Mouse (Mus musculus): ENCODE measurements around the gene Slc10a6. TPM values are rescaled to one million over a fixed set of nuclear protein-coding genes. Genes with fewer than 3 reads are reported as not detected.
A peak's percentile ranks its signal among the peaks of the same experiment; 100 is the strongest.

Gene Slc10a6
- total RNA-seq, 2 experiments from 2014 or later = not detected

- no peak for ATAC-seq (replicated peaks; ENCODE audit: low FRiP score, low TSS enrichment, poor library complexity, severe bottlenecking)
These were observed 6.9 kb downstream of the Slc10a6 start for GRCm38 (mm10) chr5:103622321-103622720.

DNA sequence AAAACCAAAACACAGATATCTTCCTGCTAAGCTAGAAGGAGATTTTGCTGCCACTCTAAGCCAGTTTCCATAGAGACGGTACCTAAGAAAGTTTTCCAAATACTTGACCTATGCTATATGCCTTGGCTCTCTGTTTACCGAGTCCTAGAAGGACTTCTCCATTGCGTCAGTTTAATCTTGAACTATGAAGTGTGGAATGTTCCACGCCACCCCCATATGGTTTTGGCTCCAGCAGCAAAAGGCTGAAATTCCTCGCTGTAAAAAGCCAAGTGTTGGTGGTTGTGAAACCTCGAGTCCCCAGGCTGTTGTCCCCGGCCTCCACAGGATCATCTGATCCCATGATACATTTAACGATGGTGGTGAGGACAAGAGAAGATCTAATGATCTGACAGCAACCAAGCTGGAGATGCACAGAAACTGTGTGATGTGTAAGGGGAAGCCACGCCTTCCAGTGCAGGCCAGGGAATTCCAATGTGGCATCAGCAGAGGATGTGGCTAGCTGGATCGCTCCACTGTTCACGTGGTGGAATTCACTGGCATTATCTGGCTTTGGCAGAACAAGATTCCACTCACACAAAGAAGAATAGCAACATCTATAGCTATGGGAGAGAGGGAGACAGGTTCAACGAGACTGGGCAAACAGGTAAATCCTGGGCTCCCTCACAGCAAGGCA is 8.8 kb downstream of the Slc10a6 start:
- no peak for ATAC-seq (replicated peaks; ENCODE audit: low FRiP score, low TSS enrichment, poor library complexity, severe bottlenecking)

DNA sequence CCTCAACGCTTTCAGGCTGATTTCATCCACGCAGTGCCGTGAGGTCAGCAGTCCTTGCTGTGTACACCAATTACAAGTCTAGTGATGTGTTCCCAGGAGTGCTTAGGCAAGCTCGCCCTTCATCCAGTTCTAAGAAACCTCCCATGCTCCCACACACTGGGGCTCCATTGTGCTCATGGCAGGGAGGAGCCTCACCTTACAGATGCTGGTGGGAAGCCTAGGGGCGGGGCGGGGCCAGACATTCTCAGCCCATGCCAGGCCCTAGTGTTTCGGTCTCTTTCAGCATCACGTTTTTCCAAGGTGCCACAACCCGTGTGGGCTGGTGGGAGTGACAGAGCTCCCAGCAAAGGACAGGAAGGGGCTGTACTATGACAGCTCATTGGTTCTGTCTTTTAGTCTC is 12.0 kb downstream of the Slc10a6 start:
- no peak for ATAC-seq (replicated peaks; ENCODE audit: low FRiP score, low TSS enrichment, poor library complexity, severe bottlenecking)

DNA sequence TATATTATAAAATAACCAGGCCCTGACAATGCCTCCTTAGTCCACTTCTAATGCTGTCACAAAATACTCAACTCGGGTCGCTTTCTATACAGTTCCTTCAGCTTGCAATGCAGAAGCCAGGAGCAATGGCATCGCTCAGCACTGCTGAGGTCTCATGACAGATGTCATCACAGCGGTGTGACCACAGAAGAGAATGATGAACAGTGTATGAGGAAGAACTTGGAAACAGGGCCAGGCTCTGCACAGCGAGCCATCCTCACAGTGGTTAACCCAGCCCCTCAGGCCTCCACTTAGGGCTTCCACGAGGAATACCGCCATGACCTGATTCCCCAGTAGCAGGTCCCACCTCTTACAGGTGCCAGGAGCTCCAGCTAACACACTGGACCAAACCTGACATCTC is 14.8 kb downstream of the Slc10a6 start:
- ATAC-seq (replicated peaks; ENCODE audit: low FRiP score, low TSS enrichment, poor library complexity, severe bottlenecking) = no peak

DNA sequence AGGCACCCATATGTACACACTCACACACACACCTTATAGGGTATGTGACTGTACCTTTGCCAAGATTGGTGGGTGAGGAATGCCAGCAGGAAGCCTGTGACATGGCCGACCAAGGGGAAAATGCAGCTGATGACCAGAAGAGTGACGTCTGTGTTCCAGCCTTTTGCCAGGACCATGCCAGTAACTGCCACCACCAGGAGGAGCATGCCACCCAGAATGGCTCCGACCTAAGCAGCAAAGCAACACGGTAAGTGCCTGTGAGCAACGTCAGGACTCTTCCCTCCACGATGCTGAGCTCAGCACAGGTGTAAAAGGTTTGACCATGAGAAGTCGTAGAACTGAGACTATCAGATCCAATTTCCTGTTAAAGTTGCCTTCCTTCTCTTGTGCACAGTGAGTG is 16.9 kb downstream of the Slc10a6 start:
- no peak for ATAC-seq (replicated peaks; ENCODE audit: low FRiP score, low TSS enrichment, poor library complexity, severe bottlenecking)

DNA sequence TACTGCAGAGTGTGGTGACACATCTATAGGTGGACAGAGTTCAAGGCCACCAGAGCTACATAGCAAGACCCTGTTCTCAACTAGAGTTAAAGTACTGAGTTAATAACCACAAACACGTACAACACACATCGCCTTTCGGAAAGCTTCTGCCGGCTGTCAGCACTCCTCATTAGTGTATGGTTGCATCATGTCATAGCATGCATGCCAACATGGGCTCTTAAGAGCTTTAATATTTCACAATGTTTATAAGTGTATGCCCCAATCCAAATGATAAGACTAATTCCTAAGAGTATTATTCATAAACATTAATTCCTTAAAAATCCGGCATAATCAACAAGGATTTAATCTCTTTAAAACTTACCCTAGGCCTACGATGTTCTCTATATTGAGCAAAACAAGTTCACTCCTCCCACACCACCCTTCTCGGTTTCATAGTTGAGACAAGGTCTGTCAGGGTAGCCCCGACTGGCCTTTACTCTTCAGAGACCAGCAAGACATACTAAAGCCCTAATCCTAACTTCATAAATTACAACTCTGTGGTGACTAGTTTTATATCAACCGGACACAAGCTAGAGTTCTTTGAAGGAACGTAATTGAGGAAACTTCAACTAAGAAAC is 18.2 kb downstream of the Slc10a6 start:
- no peak for ATAC-seq (replicated peaks; ENCODE audit: low FRiP score, low TSS enrichment, poor library complexity, severe bottlenecking)

GRCm38 (mm10) chr5:103610148-103610547 is 19.1 kb downstream of the Slc10a6 start:
- ATAC-seq (replicated peaks; ENCODE audit: low FRiP score, low TSS enrichment, poor library complexity, severe bottlenecking) = no peak

DNA sequence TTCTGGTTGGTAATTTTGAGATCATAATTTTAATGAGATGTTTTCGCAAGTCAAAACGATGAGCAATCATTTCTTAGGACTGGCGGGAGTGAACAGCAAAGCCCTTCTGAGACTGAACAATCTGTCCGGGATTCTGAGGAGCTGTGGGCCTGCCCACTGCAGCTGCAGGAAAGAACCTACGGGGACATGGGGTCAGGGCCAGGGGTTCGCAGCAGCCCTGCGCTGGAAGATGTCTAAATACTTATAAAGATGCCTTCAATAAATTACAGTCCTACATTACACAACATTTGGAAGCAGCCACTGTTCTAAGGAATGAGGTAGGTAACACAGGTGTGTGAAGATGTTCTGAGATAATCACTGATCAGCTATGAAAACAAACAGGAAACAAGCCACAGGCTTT is 23.5 kb downstream of the Slc10a6 start:
- no peak for ATAC-seq (replicated peaks; ENCODE audit: low FRiP score, low TSS enrichment, poor library complexity, severe bottlenecking)

- no peak for ATAC-seq (replicated peaks; ENCODE audit: low FRiP score, low TSS enrichment, poor library complexity, severe bottlenecking)
These were observed 25.9 kb downstream of the Slc10a6 start for GRCm38 (mm10) chr5:103603115-103603893.

GRCm38 (mm10) chr5:103598881-103599280 is 30.3 kb downstream of the Slc10a6 start:
- no peak for ATAC-seq (replicated peaks; ENCODE audit: low FRiP score, low TSS enrichment, poor library complexity, severe bottlenecking)

DNA sequence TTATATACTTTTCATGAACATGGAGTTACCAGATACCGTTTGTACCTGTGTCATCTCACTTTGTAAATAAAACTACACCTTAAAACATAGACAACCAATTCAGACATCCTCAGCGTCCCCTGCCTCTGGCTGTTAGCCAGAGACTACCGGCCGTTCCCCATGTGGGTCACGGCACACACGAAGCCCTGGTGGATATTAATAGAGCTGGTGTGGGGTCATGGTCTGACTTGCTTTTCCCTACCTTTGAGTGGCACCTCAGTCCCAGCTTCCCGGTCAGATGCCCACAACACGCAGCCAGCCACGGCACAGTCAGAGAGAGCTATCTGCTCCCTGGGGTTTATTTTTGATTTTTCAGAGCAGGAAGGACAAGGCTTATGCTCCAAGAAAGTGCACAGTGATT is 30.9 kb downstream of the Slc10a6 start:
- no peak for ATAC-seq (replicated peaks; ENCODE audit: low FRiP score, low TSS enrichment, poor library complexity, severe bottlenecking)

DNA sequence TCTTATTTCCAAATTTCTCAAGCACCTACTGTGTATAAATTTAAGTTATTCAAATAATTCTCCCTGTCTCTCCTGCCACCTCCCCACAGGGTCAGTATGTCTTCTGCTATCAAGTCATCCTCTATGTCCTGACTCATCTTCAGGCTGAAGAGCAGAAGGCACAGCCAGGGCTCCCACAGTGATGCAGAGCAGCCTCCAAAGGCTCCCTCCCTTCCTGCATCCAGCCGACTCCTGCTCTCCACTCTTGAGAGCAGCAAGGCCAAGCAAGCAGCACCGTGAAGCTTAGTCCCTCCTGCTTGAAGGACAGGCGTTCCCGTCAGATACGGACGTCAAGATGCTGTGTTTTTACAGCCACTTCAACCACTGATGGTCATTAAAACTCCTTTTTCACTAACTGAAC is 31.6 kb downstream of the Slc10a6 start:
- ATAC-seq (replicated peaks; ENCODE audit: low FRiP score, low TSS enrichment, poor library complexity, severe bottlenecking) = no peak

GRCm38 (mm10) chr5:103596467-103597146 is 32.6 kb downstream of the Slc10a6 start:
- ATAC-seq (replicated peaks; ENCODE audit: low FRiP score, low TSS enrichment, poor library complexity, severe bottlenecking) = no peak

DNA sequence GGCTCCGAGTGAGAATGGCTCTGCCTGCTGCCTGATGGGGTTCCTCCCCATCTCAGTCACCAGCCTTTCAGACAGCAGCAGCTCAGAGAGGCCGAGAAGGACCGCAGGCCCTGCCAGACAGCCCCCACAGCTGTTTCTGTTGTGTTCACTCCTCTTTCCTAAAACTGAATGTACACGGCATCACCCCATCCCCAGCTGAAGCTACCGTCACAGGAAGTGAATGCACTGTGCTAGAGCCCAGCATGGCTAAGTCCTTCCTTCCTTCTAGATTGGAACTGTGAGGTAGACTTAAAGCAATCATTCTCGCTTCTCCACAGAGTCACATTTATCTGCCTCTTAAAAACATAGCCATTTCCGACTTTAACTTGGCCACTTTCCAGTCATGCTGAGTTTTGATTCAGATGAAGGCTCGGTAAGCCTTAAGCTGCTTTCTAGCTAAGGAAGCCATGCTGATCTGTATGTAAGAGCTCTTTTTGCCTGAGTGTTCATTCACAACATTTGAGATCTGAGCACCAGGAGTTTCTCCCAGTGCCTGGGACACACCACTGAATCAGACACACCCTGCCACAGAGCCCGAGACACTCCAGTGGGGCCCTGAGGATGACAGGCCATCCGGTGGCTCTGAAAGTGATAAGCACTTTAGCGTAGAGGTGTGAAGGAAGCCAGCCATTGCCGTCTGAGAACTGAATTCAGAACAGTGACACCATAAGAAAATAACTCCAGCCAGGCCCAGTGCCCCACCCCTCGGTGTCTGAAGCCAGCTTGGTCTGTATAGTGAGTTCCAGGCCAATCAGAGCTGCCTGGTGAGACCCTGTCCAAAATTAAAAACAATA is 33.6 kb downstream of the Slc10a6 start:
- ATAC-seq (replicated peaks; ENCODE audit: low FRiP score, low TSS enrichment, poor library complexity, severe bottlenecking) = no peak

GRCm38 (mm10) chr5:103593575-103593974 is 35.6 kb downstream of the Slc10a6 start:
- no peak for ATAC-seq (replicated peaks; ENCODE audit: low FRiP score, low TSS enrichment, poor library complexity, severe bottlenecking)

- ATAC-seq (replicated peaks; ENCODE audit: low FRiP score, low TSS enrichment, poor library complexity, severe bottlenecking) = 0 out of 2 replicates have a peak, but pooled peaks have one; percentile 8
These were observed 36.5 kb downstream of the Slc10a6 start for GRCm38 (mm10) chr5:103592706-103593105.

- no peak for ATAC-seq (replicated peaks; ENCODE audit: low FRiP score, low TSS enrichment, poor library complexity, severe bottlenecking)
These were observed 37.4 kb downstream of the Slc10a6 start for GRCm38 (mm10) chr5:103591846-103592245.

DNA sequence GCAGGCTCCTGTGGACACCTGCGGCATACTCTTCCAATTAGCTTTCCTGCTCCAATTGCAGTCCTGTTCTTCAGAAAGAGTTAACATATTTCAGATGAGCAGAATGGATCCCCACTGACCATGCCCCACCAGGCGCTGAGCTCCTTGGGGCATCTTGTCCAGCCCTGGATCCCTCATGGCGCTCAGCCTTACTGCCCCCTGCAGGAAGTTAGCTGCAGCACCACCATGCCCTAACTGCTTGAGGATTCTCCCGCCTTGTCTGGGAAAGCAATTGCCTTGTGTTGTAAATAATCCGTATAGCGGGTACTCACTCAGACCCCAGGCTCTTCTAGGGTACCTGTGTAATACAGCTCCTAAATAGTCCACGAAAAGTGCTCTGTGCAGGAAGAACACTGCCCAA is 42.0 kb downstream of the Slc10a6 start:
- ATAC-seq (replicated peaks; ENCODE audit: low FRiP score, low TSS enrichment, poor library complexity, severe bottlenecking) = peak; percentile 80

GRCm38 (mm10) chr5:103579680-103580420 is 49.4 kb downstream of the Slc10a6 start:
- ATAC-seq (replicated peaks; ENCODE audit: low FRiP score, low TSS enrichment, poor library complexity, severe bottlenecking) = peak; percentile 84

All from megakaryocyte-erythroid progenitor cell, adult 5-6 weeks (primary cell).